Mouse (Mus musculus): ENCODE results near the gene 4632433K11Rik.

- no peak for TF ChIP-seq ZNF384 (IDR thresholded peaks at IDR 0.05; ENCODE audit: low read depth, low read length)
- no peak for TF ChIP-seq BHLHE40 (IDR thresholded peaks at IDR 0.05; ENCODE audit: borderline replicate concordance, low read depth, low read length)
- peak; percentile 74 to 79 for TF ChIP-seq POLR2A (IDR thresholded peaks at IDR 0.05; ENCODE audit: control insufficient read depth in 1 of 2, insufficient read depth in 1 of 2, low read depth in 1 of 2, low read length in 2 of 2, poor library complexity in 1 of 2)
Measured at GRCm38 (mm10) chr7:5038109-5038732, 4.3 kb downstream of the 4632433K11Rik start, which contains the start of gene Zfp784.
